Mouse (Mus musculus): Measurements from ENCODE around the gene Prss57.

GRCm38 (mm10) chr10:79822372-79822771 lies 31.6 kb upstream of the Prss57 start:
- TF ChIP-seq CTCF (IDR thresholded peaks at IDR 0.05; ENCODE audit: borderline replicate concordance, control insufficient read depth, extremely low read depth, insufficient read depth, low read length, poor library complexity), result no peak
- no peak for TF ChIP-seq POLR2A (IDR thresholded peaks at IDR 0.05; ENCODE audit: control insufficient read depth, extremely low read depth, insufficient read depth, low read length, poor library complexity)

All from thymus, adult 2 months (tissue).